Mouse (Mus musculus) left cerebral cortex, adult 9 months (tissue): ENCODE results near the gene Dcp1a.
A peak's percentile ranks its signal among the peaks of the same experiment; 100 is the strongest.
"Not testable (repeated sequence)": the region's sequence is repeated elsewhere in the genome, so short reads cannot be mapped to it uniquely, and the experiment has no call there.

ENCODE experiments used
- DNase-seq, 2 experiments: peaks; one replicate each; pipeline ENCODE4 v3.0.0; 2022; ENCODE audit warnings: low spot score in 2 of 2

Gene Dcp1a

DNA sequence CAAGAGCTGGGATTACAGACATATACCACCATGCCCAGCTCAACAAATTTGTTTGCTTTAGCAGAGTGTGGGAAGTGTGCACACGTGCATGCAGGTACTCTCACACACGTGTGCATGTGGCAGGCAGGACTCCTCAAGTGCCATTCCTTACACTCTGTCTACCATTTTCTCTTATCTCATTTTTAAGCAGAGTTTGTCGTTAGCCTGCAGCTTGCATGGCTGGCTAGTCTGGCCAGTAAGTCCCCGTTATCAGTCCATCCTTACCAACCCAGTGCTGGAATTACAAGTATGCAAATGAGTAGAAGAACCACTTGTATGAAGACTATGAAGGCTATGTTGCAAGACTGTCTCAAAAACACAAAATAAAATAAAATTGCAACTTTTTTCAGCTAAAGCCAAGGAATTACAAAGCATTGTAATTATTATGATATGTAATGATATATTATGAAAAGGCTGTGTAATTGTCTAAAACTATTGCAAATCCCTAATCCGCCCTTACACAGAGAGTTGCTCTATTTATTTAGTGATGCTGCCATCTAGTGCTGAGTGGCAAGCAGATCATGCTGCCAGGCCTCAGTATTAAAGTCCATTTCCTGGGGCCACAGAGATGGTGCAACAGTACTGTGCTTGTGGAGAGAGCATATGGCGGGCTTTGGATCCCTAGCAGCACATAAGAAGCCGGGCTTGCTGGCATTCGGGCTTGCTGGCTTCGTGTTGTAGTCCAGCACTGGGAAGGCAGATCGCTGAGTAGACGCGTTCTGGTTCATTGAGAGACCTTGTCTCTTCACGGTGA, 36.8 kb downstream of the Dcp1a start:
- DNase-seq: peak in 1 of 2 experiments; percentile 29

DNA sequence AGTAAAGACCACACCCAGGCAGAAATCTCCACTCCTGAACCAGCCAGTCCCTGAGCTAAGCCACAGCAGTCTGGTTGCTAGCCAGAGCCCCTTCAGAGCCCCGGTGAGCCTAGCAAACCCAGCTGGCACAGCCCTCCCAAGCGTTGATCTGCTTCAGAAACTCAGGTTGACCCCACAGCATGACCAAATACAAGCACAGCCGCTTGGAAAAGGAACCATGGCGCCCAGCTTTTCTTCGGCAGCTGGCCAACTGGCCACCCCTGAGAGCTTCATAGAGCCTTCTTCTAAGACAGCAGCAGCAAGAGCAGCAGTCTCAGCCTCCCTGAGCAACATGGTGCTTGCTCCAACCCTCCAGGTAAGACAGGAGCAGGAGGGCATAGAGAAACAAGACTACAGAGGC, 40.0 kb downstream of the Dcp1a start:
- DNase-seq: no peak

DNA sequence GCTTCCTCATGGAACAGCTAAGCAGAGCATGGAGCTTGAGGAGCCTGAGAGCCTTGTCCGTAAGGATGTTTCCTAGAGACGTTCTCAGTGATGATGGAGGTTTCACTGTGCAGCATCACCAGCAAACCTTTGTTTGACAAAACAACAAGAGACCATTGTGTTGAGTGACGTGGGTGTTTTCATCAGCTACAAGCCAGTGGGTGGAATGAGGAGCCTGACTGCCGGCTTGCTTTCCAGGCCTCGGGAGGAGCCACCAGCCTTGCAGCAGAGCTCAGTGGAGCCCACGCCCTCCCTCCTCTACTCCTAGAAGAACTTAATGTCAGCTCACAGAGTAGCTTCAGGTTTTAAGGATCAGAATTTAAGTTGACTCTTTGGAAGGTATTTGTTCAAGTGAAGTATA, 44.0 kb downstream of the Dcp1a start:
- DNase-seq: peak; percentile 47 to 61

DNA sequence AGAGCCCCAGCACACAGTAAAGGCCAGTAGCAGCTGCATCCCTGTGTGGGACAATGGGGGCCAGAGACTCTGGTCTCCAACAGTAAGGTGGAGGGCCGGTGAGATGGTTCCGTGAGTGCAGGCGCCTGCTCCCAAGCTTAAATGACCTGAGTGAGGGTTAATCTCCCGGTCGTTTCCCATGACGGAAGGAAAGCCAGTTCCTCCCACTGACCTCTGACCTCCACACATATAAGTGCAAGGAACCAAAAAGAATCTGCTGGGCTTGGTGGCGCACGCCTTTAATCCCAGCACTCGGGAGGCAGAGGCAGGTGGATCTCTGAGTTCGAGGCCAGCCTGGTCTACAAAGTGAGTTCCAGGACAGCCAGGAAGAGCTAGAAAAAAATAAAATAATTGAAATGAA, 49.1 kb downstream of the Dcp1a start:
- no peak for DNase-seq

DNA sequence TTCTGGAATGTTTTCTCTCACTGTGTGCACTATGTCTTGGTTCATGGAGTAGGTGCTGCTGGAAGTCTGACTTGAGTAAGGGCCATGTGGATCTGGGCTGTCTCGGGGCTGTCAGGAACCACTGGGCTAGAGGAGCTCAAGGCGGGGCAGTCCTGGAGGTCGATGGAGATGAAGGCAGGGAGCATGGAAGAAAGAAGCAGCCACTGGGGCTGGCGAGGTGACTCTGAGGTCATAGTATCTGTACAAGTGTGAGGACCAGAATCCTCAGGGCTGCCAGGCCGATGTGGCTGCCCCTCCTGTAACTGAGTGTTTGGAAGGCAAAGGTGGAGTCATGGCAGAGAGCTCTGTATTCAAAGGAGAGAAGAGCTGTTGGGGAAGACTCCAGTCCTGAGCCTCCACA, 49.6 kb downstream of the Dcp1a start:
- no peak for DNase-seq

DNA sequence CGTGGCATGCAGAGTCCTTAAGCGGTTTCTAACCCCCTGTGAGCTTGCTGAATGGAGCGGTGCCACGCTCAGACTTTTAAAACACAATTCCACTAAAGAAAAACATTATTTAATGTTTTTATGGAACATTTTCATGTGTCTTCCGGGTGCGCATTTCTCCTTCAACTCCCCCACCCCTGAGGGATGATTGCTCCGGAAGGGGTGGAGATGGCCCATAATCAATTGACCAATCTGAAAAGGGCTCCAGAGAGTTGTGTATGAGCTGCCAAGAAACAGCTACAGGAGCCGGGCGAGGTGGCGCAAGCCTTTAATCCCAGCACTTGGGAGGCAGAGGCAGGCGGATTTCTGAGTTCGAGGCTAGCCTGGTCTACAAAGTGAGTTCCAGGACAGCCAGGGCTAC, 50.1 kb downstream of the Dcp1a start:
- DNase-seq: no peak

DNA sequence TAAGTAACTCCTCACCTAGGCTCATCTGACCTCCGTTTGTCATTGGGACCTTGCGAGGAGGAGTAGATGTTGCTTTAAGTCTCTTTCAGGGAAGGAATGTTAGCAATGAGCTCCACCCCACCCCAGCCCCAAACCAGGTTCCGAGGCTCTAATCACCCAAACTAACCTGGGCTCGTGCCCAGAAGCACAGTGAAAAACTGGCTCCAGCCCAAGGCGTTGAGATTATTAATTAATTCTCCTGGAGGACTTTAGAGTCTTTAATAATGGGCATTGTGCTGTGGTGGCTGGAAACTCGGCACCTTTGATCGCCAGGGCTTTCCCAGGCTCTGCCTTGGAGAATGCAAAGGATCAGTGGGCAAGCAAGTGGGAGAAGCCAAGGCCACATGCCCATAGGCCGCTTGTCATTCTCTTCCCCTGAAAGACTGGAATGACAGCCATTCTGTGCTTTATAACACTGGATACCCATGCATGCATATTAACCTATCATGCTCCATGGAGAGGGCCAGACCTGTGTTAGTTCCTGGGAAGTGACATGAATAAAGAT, 51.5 kb downstream of the Dcp1a start:
- DNase-seq: no peak

DNA sequence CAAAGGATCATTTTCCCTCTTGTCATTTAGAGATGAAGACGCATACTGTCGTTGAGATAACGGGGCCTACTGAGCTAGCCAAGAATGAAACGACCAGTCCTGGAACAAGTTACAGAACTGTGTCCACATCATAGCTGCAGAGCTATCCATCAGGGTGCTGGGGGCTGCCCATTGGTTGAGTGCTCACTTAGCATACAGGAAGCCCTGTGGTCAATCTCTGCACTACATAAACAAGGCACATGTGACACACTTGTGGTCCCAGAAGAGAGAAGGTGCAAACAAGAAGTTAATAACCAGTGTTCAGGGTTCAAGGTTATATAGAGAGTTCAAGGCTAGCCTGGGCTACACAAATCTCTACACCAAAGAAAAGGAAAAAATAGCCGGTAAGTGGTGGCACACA, 52.1 kb downstream of the Dcp1a start:
- DNase-seq: no peak

DNA sequence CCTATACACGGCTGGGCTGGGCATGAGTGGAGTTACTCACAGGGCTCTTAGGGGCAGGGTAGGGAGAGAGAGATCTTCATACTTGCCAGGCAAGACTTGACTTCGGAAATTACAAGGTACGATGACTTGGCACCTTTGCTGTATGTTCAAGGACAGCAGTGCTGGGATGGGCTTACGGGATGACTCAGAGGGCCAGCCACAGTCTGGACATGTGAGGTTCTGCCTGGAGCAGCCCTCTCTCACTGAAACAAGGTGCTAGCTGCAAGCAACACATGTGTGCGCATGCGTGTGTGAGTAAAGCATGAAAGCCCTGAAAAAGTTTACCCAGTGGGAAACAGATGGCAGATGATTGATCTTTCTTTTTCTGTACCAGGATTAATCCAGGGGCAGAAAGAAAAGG, 52.6 kb downstream of the Dcp1a start:
- no peak for DNase-seq

DNA sequence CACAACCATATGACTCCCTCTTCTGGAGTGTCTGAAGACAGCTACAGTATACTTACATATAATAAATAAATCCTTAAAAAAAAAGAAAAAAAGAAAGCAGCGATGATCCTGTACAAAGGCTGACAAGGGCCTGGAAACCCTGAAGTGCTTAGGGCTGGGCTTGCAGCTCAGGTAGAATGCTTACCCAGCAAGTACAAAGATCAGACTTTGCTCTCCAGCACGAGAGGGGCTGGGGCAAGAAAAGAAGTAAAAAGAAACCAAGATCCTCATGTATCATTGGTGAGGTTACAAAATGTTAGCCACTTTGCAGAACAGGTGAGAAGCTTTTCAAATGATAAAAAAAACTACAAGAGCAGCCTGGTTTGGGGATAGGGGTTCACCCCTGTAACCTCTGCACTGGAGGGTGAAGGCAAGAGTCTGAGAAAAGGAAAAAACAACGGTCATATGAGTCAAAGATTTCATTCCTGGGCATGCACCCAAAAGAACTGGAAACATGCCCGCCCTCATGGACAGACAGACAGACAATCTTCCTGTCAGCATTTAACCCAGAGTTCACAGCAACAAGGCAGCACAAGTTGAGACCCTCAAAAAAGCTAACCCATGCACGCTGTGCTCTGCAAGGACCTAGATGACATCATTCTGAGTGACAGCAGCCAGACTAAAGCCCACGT, 54.6 kb downstream of the Dcp1a start:
- DNase-seq: no peak

DNA sequence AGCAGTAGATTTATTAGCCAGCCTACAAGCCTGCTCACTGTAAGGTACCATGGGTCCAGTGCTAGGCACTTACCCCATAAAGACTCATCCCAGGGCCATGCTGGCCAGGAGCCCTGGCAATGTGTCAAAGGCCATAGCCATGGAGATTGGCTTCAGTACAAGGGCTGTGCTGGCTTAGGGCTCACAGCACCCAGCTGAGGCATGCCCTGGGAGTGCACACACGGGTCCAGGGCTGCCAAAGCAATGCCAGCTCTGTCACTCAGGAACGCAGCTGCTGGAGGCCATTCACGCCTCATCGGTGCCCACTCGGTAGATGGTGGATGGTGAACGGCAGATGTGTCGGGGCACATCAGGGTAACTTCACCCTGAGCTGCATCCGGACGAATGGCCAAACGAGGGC, 62.2 kb downstream of the Dcp1a start:
- peak; percentile 48 to 78 for DNase-seq

DNA sequence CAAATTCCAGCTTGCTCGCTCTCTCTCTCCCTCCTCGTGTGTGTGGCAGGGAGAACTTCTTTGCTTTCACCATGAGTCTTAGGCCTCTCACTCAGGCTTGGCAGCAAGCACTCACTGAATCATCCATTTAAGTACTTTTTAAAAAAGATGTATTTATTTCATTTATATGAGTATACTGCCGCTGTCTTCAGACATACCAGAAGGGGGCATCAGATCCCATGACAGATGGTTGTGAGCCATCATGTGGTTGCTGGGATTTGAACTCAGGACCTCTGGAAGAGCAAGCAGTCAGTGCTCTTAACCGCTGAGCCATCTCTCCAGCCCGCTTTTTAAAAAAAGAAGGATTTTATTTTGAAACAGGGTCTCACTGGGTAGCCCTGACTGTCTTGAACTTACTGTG, 64.0 kb downstream of the Dcp1a start:
- not testable (repeated sequence) for DNase-seq

DNA sequence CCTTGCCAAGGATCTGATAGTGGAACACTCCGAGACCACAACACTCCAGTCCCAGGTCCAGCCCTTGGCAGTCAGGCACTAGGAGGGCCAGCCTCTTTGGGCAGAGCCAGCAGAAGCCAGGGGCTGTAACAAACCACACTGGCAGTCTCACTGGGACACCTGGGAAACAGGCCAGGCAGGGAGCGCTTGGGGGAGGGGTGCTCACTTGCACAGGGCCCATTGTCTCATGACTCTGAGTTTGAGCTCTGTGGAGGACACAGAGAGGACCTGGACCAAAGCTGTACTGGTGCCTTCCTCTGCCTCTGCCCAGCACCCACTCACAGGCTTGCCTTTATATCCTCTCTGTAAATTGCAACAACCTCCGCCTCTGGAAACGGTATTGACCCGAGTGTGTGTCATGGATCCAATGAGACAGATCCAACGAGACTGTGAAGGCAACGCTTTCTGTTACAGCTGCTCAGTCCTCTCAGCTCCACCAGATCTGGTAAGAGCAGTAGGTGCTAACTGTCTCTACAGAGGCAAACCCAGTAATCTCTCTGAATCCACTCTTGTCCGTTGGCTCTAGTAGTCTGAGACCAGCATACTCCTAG, 68.9 kb downstream of the Dcp1a start, which contains the start of gene Tkt:
Gene Tkt, plus strand, starts transcription at position 229 of the 590 bp plus-strand sequence.
- peak; percentile 77 to 87 for DNase-seq

DNA sequence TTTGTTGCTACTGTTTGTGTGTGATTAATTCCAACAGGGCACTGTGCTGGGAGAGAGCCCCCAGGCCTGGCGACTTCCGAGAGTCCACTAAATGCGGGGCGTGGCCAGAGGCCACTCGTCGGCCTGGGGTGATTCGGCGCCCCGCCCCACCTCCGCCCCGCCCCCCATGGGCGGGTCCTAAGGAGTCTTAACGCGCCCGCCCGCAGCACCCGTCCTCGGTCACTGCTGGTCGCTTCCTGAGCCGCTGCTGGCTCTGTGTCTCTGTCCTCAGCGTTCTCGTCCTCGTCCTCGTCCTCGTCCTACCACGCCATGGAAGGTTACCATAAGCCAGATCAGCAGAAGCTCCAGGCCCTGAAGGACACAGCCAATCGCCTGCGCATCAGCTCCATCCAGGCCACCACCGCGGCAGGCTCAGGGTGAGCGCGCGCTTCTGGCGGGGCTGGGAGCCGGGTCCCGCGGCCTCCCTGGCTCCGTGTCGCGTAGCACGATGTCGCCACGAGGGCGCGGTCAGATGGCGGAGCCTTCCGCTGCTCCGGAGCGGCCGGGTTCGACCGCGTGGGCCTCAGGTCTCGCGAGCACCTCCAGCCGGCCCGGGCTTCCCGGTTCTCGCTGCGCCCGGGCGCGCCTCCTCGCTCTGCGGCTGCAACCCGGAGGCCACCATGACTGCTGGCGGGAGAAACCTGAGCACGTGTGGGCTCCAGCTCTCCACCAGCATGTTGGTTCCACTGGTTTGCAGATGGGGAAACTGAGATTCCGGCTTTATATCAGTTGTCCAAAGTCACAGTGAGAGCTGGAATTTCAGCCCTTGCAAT, 69.8 kb downstream of the Dcp1a start:
- peak; percentile 68 to 93 for DNase-seq

DNA sequence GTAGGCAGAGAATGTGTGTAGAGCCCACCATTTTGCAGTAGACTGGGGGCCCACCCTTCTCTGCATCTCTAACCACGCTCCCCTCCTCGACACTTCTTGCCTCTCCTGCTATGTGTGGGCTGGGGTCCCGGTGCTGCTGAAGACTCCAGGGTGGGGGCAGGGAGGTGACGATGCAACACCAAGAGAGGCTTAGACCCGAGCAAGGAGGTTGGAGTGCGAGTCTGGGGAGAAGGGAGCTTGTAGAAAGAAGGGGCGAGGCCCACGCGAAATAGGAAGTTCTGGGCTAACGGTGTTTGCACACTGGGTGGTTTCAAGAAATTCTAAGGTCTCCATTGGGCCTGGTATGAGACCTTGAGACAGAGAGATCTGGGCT, 70.4 kb downstream of the Dcp1a start:
- no peak for DNase-seq

DNA sequence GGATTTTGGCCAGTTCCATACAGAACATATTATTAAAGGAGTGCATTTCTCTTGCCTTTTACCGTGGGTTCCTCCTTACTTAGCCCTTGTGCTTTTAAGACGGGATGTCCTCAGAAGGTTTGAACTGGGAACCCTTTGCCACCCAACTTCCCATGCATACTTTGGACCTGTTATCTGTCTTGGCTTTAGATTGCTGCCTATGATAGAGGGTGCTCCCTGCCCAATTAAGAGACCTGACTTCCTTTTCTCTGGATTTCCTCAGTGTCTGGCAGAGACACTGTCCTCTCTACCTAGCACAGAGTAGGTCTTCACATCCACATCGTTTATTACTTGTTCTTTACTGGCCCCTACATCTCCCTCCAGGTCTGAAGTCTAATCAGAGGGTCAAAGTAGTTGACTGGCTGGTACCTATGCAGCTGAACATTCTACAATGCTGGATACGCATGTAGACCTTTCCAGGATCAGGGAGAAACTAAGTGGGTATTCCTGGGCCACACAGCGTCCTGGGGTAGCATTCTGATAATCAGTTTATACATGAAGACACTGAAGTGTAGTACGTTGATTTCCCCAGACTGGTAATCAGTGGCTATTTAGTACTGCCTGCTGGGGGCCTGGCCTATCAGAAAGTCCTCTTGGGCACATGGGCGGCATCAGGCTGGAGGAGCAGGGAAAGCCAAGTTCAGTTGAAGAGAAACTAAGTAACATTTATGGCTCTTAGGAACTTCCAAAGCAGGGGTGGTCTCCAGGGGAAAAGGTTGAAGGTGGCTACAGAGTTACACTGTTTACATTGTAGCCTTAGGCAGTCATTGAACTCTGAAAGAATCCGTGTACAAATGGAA, 71.1 kb downstream of the Dcp1a start:
- no peak for DNase-seq

DNA sequence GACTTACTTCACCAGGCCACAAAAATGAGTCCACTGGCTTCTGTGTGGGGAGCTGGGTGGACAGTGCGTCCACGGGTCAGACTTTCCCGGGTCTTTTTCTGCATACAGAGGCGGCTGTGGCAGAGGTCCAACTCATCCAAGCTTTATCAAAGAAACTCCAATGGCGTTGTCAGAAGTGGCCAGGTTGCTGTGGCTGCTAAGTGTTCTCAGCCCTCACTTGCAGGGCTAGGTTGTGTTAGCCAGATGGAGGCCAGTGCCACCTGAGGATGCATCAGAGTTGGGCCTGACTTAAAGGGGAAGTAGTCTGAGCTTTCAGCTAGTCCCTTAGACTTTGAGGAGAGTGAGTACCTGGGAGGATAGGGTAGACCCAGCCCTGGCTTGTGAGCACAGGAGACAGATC, 72.2 kb downstream of the Dcp1a start:
- no peak for DNase-seq

DNA sequence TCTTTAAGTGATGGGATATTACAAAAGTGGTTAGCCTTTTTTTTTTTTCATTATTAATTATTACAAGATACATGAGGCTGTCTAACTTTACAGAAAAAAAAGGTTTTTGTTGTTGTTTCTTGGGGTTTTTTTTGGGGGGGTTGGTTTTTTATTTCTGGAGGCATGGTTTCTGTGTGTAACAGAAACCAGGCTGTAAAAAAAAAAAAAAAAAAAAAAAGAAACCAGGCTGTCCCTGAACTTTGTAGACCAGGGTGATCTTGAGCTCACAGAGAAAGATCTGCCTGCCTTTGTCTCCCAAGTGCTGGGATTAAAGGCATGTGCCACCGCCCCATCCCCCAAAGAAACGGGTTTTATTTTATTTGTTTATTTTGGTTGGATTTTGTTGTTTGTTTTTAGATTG, 72.6 kb downstream of the Dcp1a start:
- no peak for DNase-seq

DNA sequence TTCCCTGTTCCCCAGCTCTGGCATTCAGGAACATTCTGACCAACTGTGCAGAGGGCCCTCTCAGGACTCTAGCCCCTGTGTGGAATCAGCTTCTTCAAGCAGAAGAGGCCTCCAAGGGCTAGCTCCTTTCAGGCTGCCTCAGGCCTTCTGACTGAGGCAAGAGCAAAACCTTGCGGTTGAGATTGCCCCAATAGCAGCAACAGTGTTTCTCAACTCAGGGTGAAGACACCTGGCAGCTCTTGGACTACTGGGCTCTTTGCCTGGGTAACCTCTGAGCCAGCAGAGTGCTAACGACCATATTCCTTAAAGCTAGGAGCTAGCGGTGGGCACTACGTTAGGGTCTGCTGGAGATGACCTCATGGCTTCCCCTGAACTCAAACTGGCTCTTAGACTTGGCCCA, 73.8 kb downstream of the Dcp1a start:
- DNase-seq: no peak

DNA sequence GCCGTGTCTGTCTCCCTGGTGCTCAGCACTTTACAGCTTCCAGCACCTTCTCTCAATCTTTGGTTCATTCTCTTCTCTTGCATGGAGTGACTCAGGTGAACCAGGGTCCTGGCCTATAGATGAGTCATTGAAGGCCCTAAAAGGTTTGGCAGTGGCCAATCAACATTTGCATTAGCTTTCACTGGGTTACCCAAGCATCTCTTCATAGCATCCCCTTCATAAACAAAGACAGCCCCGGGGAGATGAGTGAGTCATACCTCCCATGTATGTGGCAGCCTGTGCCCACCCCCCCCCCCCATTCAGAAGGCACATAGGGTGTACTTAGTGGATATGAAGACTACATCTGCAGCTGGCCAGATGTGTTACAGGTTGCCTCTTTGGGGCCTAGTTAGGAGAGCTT, 77.3 kb downstream of the Dcp1a start:
- no peak for DNase-seq

DNA sequence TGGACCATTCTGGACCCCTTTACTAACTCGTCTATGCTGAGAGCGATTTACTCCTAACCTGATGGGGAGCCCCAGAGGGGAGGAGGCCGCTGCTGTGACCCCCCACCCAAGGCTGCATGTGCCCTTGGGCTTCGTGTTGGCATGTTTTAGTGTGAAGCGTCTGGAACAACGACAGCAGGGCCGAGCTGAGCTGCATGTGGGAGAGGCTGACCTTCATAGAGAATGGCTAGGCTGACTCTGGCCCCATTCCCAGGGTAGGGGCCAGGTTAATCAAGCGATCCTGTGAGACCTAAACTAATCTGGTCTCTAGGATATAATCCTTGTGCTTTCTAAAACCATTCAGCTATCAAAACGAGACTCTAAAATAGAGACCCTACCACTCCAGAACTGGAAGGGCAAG, 78.4 kb downstream of the Dcp1a start:
- DNase-seq: no peak
